Comparison of ENCODE assay signal across 10 mouse cellular contexts in the genomic region with DNA sequence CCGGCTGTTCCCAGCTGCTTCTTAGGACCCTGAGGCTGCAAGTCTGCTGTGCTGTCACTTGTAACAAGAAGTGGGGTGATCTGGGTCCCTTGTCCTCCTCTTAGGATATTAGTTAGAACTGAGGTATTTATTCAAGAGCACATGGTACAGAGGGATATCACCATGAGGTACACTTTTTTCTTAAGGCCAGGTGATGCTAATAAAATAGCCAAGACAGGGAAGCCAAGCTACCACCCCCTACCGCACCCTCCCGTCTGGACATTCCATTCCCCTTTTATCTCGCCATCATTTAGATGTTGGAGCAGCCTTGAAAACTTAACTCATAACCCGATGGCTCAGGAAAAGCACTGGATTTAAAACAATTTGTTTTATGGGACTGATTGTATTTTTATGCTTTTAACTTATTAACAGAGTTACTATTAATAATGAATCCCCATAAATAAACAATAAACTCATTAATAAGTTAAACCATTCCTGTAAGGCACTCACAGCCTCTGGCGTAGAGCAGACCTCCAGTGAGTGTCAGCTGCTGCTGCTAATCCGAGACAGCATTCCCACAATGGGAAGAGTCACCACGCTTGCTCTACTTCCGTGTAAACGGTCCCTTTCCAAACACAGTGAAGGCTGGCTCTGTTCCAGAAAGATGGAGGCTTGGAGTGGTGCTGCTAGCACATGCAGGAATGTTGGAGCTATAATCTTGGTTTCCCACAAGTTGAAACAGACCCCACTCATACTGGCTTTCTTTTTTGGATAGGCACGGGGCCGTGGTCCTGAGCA.
DNase-seq lines count a peak whose midpoint lies in the region; ATAC-seq and TF ChIP-seq lines count a peak whose summit lies in the region.
"Had no signal": no experiment of that assay in that cellular context is flagged by ENCODE, and none has a peak within 500 bp of the region (broad histone marks: within the 10 kb centered on the region; RNA-seq: fewer than 3 reads in every experiment).

No protein-coding gene starts in this region.

- no peak for DNase-seq in heart, adult 11 months
- DNase-seq in lung, adult 2 months, result no peak
- peak; percentile 32 to 54 for DNase-seq in kidney, postnatal 4 days
- no peak for DNase-seq in spleen, adult 18-20 months
- DNase-seq: liver, embryonic 13.5 days; thymus, postnatal 25 days had no signal

- 0 out of 2 replicates have a peak overlapping the region, but pooled peaks have one; percentile 16 for H3K9ac ChIP-seq in heart, embryonic 13.5 days
- no peak overlapping the region for H3K9ac ChIP-seq in lung, embryonic 16.5 days (ENCODE audit: low read length)
- H3K9ac ChIP-seq in stomach, embryonic 15.5 days, result no peak overlapping the region
- H3K9ac ChIP-seq: embryonic facial prominence, embryonic 12.5 days; liver, embryonic 13.5 days had no signal

- TF ChIP-seq CTCF in lung, adult 2 months (IDR thresholded peaks at IDR 0.05; ENCODE audit: insufficient read depth, low read length), result no peak

- peak; percentile 33; the same call in 1 of the 2 replicates for ATAC-seq in heart, embryonic 13.5 days (ENCODE audit: extremely low read depth, insufficient number of reproducible peaks, low FRiP score, low TSS enrichment)
- peak; percentile 63 for ATAC-seq in lung, embryonic 16.5 days (ENCODE audit: low read depth)
- peak; percentile 40; the same call in 1 of the 2 replicates for ATAC-seq in stomach, embryonic 15.5 days (ENCODE audit: insufficient read depth, low FRiP score, low read depth)

- no peaks in the 10 kb centered on the region for H3K27me3 ChIP-seq in heart, embryonic 13.5 days (replicated peaks)
- no peaks in the 10 kb centered on the region for H3K27me3 ChIP-seq in lung, embryonic 16.5 days (ENCODE audit: control insufficient read depth, insufficient read depth, low read depth, low read length)
- no peaks in the 10 kb centered on the region for H3K27me3 ChIP-seq in stomach, embryonic 15.5 days (replicated peaks)
- H3K27me3 ChIP-seq: embryonic facial prominence, embryonic 12.5 days; liver, embryonic 13.5 days had no signal

- peak overlapping the region; percentile 55 for H3K27ac ChIP-seq in heart, embryonic 13.5 days (replicated peaks)
- no peak overlapping the region for H3K27ac ChIP-seq in lung, embryonic 16.5 days (ENCODE audit: low read length)
- H3K27ac ChIP-seq in stomach, embryonic 15.5 days, result no peak overlapping the region
- H3K27ac ChIP-seq: embryonic facial prominence, embryonic 12.5 days; liver, embryonic 13.5 days had no signal

- peaks cover 41% of the 10 kb centered on the region for H3K36me3 ChIP-seq in heart, embryonic 13.5 days
- H3K36me3 ChIP-seq in lung, embryonic 16.5 days (ENCODE audit: control insufficient read depth, insufficient read depth, low read length), result peaks cover 2% of the 10 kb centered on the region; the same call in 1 of the 2 replicates
- peaks cover 8% of the 10 kb centered on the region; the same call in 1 of the 2 replicates for H3K36me3 ChIP-seq in stomach, embryonic 15.5 days

- 39% methylated on average over 12 of the region's 12 CpGs for WGBS in heart, embryonic 13.5 days
- WGBS in lung, embryonic 16.5 days, result 28% methylated on average over 12 of the region's 12 CpGs
- WGBS in lung, adult 2 months, result 56% methylated on average over 12 of the region's 12 CpGs
- 44% methylated on average over 12 of the region's 12 CpGs for WGBS in stomach, embryonic 15.5 days

- no peak overlapping the region for H3K4me3 ChIP-seq in heart, embryonic 13.5 days
- no peak overlapping the region for H3K4me3 ChIP-seq in lung, embryonic 16.5 days (ENCODE audit: low read length)
- H3K4me3 ChIP-seq in lung, adult 2 months (replicated peaks; ENCODE audit: extremely low read depth, low read depth, low read length), result no peak overlapping the region
- no peak overlapping the region for H3K4me3 ChIP-seq in stomach, embryonic 15.5 days (replicated peaks)
- H3K4me3 ChIP-seq: embryonic facial prominence, embryonic 12.5 days; liver, embryonic 13.5 days had no signal

- 0 out of 2 replicates have a peak overlapping the region, but pooled peaks have one; percentile 0 for H3K4me2 ChIP-seq in heart, embryonic 13.5 days
- H3K4me2 ChIP-seq in lung, embryonic 16.5 days (ENCODE audit: low read depth, low read length), result no peak overlapping the region
- H3K4me2 ChIP-seq in stomach, embryonic 15.5 days, result no peak overlapping the region
- H3K4me2 ChIP-seq: embryonic facial prominence, embryonic 12.5 days; liver, embryonic 13.5 days had no signal

- peaks cover 45% of the 10 kb centered on the region for H3K4me1 ChIP-seq in heart, embryonic 13.5 days
- H3K4me1 ChIP-seq in lung, embryonic 16.5 days (replicated peaks; ENCODE audit: control insufficient read depth, insufficient read depth, low read length), result peaks cover 36% of the 10 kb centered on the region
- peaks cover 2% of the 10 kb centered on the region; the same call in 1 of the 2 replicates for H3K4me1 ChIP-seq in lung, adult 2 months (ENCODE audit: control insufficient read depth, insufficient read depth, low read length)
- peaks cover 6% of the 10 kb centered on the region; the same call in 1 of the 2 replicates for H3K4me1 ChIP-seq in stomach, embryonic 15.5 days
- H3K4me1 ChIP-seq: liver, embryonic 13.5 days had no signal

- H3K9me3 ChIP-seq in heart, embryonic 13.5 days, result no peaks in the 10 kb centered on the region
- H3K9me3 ChIP-seq in lung, embryonic 16.5 days (ENCODE audit: control insufficient read depth, low read length), result no peaks in the 10 kb centered on the region
- no peaks in the 10 kb centered on the region for H3K9me3 ChIP-seq in stomach, embryonic 15.5 days
- H3K9me3 ChIP-seq: embryonic facial prominence, embryonic 12.5 days; liver, embryonic 13.5 days had no signal

- TF ChIP-seq POLR2A in lung, adult 2 months (IDR thresholded peaks at IDR 0.05; ENCODE audit: borderline replicate concordance, extremely low read depth, low read depth, low read length), result no peak

Comparison
In these comparisons a context has a peak if more than half of its experiments do, and no peak if none do; other contexts are left out.
1. DNase-seq: peak in kidney, postnatal 4 days (2 of 2); none in heart, adult 11 months (single experiment), lung, adult 2 months (single experiment) and spleen, adult 18-20 months (0 of 2).
2. Peak in every context shown above with its lines, with median percentiles within 50 percentile points of each other: ATAC-seq.